Mouse (Mus musculus) left cerebral cortex, postnatal 4 days (tissue): ENCODE results near the gene Dkkl1. TPM values are rescaled to one million over a fixed set of nuclear protein-coding genes. Genes with fewer than 3 reads are reported as not detected.
A peak's percentile ranks its signal among the peaks of the same experiment; 100 is the strongest.
"Not testable (repeated sequence)": the region's sequence is repeated elsewhere in the genome, so short reads cannot be mapped to it uniquely, and the experiment has no call there.

ENCODE experiments used
- DNase-seq: peaks from one replicate; pipeline ENCODE4 v3.0.0-alpha.2; 2022
- intact Hi-C: fragments of 180-260 bp; cut with DNase I; formaldehyde crosslinking; loops from one replicate; pipeline ENCODE4 v1.15.1; 2025
- total RNA-seq, 2 experiments: library from RNA; stranded (reverse); gene quantifications; 2 replicates each; pipeline ENCODE4 v1.2.3; 2021

Dkkl1 gene
- 10 to 100 TPM; 14.5 to 18.3 TPM for total RNA-seq

DNA sequence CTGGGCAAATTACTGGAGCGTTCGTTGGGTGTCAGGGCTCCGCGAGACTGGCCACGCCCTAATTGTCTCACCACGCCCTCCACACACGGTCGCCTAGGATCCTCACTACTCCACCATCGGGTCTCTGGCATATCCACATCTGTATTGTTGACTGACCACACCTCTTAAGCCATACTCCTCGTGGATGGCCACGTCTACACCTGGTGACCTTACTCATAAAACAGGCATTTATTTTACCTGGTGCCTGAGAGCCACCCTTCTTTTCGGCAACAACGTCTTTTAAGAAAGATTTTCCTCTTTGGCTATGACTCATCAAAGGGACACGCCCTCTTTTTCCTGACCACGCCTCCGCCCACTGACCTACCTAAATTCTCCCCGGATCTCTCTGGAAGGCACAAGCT, at the start of gene Dkkl1:
Gene Dkkl1 (minus strand): TSS at position 297 of the 401 bp plus-strand sequence.
- no peak for DNase-seq
- intact Hi-C loops, result no loop called here

DNA sequence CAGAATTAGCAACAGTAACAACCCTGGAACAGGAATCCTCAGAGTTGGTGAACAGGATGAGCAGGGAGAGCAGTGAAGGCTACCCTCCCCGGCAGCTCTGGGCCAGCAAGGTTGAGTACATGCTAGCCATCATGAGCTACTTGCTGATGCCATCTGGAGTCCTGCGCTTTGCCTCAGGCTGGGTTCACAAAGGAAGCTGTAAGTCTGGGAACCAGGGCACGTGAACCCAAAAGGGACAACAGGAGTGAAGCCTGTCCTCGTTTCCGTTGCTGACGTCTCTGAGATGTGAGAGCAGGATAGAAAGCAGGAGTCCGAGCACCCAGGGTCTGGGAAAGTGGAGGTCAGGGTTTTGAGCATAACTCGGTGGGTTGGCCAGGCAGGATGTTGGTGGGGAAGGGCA, 47.3 kb upstream of the Dkkl1 start:
- intact Hi-C loops, result no loop called here
- no peak for DNase-seq

DNA sequence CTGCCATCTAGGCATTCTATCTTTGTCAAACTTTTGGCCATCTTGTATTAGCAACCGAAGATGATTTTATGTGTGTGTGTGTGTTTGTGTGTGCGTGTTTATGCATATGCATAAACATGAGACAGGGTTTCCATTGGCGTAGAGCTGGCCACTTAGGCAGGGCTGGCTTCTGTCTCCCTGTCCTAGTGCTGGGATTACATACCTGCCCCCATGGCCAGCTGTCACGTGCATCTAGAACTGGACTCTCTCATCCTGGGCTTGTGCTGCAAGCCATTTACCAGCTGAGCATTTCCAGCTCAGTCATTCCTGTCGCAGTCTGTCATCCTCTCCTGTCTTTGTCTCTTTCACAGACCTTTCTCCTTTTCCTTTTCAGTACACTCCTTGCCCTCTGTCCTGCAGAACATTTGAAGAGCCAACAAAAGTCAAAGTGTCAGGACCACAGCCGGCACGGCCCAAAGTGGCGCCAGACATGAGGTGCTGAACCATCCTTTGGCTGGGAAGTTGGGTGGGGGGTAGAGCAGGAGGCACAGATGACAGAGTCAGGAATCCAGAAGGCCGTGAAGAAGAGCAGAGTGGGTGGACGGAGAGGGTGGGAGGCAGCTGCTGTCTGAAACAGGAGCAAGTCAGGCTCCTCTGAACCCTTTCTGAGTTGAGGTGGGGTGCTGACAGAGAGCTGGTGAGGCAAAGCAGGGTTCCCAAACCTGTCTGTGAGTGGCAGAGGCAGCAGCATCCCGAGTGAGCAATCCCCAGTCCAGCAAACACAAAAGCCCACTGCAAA, 45.3 kb upstream of the Dkkl1 start:
- no peak for DNase-seq
- intact Hi-C loops, result no loop called here

DNA sequence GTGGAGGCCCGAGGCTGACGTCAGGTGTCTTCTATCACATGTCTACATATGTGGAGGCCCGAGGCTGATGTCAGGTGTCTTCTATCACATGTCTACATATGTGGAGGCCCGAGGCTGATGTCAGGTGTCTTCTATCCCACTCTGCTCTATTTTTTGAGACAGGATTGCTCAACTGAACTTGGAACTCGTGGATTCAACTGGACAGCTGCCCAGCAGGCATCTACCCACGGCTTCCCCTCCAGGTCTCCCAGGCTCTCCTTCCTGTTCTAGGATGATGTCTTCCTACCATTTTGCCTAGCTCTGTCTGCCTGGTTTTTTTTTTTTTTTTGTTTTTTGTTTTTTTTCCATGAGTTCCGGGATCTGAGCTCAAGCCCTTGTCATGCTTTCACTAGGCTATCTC, 43.9 kb upstream of the Dkkl1 start:
- intact Hi-C loops, DNase-seq: not testable (repeated sequence)

DNA sequence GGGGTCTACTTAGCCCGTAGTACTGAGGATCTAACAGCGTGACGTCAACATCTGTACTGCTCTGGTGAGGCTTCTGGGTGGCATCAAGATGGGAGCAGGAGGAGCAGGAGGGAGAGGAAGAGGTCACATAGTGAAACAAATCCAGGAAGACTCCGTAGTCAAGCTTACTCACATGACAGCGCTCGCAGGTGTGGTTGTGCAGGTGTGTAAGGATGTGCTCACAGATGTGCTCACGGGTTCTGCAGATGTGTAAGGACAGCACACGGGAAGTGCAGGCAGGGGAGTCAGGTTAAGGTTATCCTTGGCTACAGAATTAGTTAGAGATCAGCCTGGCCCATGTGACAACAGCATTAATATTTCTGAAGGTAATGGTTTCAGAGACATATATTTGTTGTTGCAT, 41.9 kb upstream of the Dkkl1 start:
- intact Hi-C loops, result no loop called here
- no peak for DNase-seq

DNA sequence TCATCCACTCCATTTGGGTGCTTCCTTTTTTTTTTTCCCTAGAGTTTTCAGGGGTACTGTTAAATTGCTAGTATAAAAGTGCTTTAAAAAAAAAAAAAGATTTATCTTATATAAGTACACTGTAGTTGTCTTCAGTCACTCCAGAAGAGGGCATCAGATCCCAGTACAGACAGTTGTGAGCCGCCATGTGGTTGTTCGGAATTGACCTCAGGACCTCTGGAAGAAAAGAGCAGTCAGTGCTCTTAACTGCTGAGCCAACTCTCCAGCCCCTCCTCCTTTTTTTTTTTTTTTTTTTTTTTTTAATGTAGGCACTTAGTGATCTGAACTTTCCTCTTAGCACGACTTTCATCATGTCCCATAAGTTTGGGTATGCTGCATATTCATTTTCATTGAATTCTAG, 35.7 kb upstream of the Dkkl1 start:
- DNase-seq, result no peak
- intact Hi-C loops, result no loop called here

DNA sequence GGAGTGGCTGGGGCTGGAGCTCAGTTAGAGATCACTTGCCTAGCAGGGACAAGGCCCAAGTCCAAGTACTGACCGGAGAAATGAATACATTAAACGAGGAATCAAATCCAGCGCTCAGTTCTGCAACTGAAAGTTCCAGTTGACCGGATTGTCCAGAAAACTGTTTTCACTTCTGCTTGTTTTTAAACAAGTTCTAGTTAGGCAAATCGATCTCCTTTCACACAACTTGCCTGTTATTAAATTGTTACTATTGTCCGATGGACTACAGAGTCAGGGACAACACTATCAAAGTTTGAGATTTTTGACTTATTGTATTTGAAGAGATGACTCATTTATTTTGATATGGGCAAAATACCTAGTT, 29.4 kb upstream of the Dkkl1 start:
- intact Hi-C loops, result no loop called here
- no peak for DNase-seq

DNA sequence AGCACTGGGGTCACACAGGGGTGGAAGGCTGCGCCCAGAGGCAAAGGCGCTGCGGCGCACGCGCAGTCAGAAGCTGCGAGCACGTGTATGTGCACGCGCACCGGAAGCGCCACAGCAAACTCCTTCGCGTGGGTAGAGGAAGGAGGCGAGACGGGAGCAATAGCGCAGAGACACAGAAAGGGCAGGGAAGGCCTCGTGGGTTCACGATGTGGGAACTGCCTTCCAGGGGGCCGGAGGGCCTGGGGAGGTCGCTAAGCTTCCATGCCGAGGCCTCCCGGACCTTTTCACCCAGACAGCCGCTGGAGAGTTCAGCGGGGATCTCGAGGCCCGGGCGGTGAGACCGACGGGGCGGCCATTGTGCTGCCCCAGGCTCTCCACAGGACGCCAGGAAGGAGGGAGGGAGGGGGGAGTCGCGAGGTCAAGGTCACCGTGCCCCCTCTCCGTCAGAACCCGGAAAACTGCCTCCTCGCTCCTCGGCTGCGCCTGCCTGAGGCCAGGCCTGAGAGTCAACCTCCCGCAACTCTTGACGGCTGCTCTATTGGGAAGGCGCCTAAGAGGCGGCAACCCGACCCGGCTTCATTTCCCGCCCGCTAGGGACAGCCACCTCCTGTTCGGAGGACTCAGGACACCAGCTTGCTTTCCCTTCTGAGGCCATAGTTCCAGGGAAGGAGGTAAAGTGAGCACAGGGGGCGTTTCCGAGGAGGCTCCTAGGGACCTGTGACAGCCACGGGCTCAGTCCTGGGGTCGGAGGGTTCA, 28.9 kb upstream of the Dkkl1 start, which contains the start of gene Slc6a16:
Gene Slc6a16 (plus strand): TSS at position 453 of the 756 bp plus-strand sequence.
- peak; percentile 59 for DNase-seq
- intact Hi-C loops, result no loop called here

DNA sequence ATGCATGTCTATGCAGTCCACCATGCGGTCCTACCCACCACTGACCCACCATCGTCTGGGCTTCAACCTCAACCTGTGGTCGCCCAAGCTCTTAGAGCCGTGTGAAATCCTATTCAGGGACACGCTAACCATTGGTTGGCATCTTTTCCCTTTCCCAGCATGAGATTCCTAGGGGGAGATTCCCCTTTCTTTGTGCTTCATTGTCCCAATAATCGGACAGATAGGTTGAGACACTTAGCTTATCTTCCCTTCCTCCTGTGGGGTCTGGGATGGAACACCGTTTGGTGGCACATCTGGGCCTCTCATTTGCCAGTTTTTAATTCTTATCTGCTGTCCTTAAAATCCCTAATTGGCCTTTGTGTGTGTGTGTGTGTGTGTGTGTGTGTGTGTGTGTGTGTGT, 28.2 kb upstream of the Dkkl1 start:
- intact Hi-C loops, result no loop called here
- no peak for DNase-seq

DNA sequence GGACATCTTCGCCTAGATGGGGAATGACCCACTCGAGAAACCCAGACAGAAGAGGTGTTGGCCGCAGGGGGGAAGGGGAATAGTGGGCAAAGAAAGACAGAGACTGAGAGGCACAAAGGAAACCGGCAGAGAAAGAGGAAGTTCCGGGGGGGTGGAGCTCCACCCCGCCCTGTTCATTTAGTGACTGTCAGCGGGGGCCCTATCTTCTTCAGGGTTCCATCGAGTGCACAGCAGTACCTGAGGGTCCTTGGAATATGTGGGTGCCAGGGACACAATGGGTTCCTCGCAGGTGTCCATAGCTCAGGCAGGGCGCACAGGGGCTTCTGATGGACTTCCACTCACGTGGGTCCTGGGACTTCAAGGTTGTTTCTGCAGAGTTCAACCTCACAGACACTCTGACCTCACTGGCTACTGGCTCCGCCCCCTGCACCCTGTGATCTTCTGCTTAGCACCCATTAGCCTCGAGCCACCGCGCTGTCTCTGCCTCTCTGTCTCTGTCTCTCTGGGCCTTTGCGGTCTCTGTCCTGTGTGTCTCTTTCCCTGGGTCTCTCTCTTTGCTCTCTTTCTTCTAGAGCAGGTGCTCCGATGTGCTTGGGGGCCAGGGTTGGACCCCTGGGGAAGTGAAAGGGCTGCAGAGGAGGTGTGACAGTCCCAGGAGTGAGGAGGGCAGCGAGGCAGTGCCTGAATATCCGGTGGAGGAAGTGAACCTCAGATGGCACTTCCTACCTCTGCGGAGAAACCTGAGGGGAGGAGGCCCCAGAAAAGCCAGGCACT, 27.0 kb upstream of the Dkkl1 start, which contains the start of gene Cd37:
Gene Cd37 (minus strand): TSS at position 393 of the 774 bp plus-strand sequence.
- intact Hi-C loops, result no loop called here
- no peak for DNase-seq

DNA sequence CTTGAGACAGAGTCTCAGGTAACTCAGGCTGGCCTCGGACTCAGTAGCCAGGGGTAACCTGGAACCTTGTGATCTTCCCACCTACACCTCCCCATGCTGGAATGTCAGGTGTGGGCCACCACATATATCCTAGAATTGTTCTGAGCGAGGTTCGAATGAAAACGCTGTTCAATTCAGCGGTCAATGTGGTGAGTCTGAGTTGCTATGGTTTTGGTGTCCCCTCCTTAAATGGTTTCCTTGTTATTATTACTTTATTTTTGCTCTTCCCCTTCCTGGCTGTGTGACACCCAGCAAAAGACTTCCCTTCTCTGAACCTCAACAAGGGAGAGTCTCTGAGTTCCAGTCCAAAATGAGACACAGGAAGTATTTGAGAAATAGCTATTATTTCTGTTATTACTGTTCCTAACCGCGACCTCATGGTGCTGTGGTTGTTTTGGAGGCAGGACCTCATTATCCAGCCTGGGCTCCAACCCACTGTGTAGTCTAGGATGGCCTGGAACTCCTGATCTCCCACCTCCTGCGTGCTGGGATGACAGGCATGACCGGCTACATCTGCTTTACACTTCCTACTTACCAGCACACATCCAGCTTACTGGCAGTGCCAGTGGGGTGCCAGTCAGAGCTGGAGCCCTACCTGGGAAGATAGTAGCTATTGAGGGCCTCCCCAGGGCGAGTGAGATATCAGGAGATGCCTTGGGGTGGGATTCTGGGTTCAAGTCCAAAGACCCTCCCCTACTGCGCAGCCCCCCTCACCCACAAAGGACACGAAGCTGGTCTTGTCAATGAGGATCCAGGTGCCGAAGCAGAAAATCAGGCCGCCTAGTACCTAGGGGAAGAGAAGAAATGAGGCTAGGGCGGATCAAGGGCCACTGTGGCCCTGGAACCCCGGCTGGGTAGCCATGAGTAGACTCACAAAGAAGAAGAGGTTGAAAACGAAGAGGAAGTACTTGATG, 26.1 kb upstream of the Dkkl1 start:
- intact Hi-C loops, result no loop called here
- DNase-seq, result no peak

DNA sequence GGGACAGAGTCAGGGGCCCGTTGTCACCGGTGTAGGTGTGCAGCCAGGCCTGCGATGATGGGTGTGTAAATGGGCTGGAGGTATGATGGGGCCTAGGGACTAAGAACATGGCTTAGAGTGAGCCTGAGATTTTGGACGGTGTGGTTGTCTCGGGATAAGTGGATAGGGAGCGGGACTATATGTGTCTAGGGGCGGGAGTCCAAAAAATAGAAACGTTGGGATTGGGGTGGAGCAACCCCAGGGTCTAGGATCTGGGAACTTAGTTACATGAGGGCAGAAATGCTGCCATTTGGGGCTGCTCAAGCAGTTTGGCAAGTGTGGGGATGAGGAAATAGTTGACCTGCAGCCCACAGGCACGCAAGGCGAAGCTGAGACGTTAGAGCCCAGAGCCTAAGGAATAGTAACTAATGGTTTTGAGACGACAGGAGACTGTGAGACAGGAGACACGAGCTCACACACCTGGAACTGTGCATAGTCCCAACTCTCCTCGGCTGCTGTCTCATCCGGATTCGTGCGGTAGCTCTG, 23.8 kb upstream of the Dkkl1 start:
- intact Hi-C loops, result no loop called here
- DNase-seq, result no peak

DNA sequence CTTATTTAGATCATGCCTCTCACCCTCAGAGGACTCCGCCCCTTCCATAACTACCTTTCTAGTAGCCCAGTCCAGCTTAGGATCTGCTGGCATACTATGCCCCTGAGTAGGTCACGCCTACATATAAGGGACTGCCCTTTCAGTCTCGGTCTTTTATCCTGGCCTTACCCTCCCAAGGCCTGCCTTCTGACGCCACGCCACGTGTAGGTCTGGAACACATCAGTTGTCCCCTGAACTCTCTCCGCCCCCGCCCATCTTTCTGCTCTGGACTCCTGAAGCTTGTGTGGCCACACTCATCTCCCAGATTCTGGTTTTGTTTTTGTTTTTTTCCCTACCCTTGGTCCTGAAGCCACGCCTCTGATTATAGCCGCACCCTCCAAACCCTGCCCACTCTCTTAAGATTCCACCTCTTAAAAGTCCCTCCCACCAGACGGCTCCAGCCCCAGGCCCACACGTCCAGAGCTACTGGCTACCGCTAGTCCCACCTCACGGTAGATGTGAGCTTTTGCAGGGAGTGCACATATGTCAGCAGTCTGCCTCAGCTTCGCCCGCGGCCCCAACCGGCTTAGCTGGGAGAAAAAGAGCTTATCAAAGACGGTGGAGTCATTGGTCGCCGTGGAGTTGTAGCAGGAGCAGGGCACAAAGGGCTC, 23.1 kb upstream of the Dkkl1 start:
- intact Hi-C loops, result no loop called here
- peak; percentile 59 for DNase-seq

DNA sequence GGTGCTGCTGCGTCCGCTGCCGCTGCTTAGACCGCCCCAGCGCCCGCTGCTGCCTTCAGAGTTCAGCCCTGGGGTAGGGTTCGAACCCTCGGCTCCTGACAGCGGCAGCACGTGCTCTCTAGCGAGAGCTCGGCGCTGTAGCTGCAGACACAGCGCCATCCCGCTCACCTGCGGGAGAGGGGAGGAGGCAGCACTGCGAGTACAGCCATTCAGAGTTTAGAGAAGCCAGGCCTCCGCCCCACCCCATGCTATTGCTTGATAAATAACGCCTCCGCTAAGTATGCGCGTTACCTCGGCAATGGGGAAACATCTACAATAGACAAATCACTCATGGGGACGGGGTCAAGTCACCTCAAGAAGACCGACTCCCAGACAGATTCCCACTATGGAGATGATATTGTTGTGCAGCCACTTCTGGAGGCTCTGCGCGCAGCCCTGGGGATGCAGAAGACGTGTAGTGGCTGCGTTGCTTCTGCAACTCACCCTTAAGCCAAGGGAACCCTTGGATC, 22.4 kb upstream of the Dkkl1 start:
- no peak for DNase-seq
- intact Hi-C loops, result no loop called here

DNA sequence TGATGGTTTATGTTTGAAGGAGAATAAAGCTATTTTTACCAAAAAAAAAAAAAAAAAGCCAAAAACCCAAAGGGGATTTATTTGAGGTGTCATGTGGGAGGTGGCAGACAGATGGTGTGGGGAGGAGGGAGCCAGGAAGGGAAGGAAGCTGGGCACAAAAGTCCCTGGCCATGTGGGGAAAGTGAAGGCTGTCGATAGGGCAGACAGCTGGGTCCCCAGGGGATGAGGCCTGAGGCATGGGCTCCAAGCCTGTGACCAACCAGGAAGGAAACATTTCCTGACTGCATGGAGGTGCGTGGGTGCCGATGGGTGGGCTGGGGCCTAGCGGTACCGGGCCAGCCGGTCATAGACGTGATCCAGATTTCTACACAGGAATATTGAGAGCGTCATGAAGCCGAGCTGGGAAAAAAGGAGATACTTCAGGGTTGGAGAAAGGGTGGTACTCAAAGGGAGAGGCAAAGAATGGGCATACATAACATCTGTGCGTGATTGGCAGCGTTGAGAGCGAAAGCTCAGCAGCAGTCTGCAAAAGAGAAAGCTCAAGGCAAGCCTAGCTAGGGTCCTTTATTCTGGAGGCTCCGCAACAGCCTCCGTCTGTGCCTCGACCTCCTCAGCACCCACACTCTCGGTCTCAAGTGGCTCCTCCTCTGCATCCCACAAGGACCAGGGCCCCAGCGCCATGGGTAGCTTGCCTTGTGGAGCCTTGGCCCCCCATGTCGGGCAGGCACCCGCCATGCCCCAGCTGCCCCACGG, 21.8 kb upstream of the Dkkl1 start:
- DNase-seq, result peak; percentile 81
- intact Hi-C loops, result no loop called here

DNA sequence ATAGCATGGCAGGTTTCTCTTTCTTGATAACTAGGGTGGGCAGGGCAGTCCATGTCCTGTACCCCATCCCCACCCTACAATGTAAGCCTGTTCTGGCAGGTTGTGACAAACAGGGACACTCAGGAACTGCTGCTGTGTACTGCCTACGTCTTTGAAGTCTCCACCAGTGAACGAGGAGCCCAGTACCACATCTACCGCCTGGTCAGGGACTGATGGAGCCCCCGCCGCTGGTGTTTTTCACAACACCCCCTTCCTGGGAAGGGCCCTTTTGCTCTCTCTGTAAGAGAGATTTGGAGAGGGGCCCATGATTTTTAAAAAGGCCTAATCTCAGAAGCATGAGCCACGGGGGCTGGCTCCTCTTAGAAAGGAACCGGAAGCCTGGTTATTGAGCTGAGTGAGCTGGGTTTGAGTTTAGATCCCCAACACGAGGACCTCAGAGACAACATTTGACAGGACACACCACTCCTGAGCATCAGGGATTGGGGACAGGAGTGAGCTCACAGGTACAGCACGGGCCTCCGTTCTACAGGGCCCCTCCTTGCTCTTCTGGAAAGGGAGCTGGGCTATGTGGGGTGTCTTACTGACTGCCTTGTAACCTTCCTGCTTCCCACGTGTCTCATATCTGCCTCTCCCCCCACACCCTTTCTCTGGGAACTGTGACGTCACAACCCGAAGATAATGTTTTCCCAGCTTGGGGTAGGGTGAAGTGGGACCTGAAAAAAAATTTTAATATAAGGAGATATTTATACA, 20.9 kb upstream of the Dkkl1 start:
- no peak for DNase-seq
- intact Hi-C loops, result no loop called here

DNA sequence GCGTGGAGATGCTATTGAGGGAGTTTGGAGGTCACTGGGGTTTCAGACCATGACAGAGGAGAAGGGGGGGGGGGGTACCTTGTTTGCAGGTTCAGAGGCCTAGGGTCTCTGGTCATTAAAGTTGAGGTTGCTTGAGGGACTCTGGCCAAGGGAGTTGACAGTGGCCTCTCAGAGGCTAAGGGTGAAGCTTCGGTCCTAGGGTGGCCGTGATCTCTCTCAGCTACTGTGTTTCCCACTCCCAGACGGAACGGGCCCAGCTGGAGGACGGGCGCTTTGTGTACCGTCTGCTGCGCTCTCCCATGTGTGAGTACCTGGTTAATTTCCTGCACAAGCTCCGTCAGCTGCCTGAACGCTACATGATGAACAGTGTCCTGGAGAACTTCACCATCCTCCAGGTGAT, 20.0 kb upstream of the Dkkl1 start:
- no peak for DNase-seq
- intact Hi-C loops, result no loop called here

DNA sequence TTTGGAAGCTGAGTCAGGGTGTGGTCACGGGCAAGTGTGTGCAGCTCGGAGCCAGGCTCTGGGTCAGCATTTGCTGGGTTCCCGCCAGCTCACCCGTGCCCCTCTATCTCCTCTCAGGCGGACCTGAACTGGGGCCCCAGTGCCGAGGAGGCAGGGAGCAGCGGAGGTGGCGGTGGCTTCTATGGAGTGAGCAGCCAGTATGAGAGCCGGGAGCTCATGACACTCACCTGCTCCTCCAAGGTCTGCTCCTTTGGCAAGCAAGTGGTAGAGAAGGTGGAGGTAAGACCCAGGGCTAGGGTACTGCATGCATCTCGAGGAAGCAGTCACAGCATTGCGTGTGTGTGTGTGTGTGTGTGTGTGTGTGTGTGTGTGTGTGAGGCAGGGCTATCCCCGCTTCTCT, 19.2 kb upstream of the Dkkl1 start:
- no peak for DNase-seq
- intact Hi-C loops, result no loop called here
